Mouse (Mus musculus) embryonic facial prominence, embryonic 15.5 days (tissue): ENCODE measurements at regions not wholly inside any gene's neighbourhood (a gene's known extent, or its start where the extent isn't known, plus 50 kb on each side); places are given as distances from the start of the nearest gene placed in this dataset.

ENCODE experiments used
- ATAC-seq: fragments of 200-750 bp; cut with Nextera tagmentation; 2 replicates; pipeline ENCODE4 v1.8.0; 2017; ENCODE audit warnings: low read depth, moderate TSS enrichment; ENCODE audit not compliant: insufficient number of reproducible peaks, low FRiP score, low TSS enrichment
- H3K27ac ChIP-seq: fragments of 300-500 bp; sonication (generic); replicated peaks from 2 replicates; pipeline ENCODE4 v1.5.1; 2015; ENCODE audit warnings: mild to moderate bottlenecking, inconsistent platforms
- H3K27me3 ChIP-seq: fragments of 300-500 bp; sonication (generic); 2 replicates; pipeline ENCODE4 v1.6.1; 2015; ENCODE audit warnings: inconsistent platforms
- H3K36me3 ChIP-seq: fragments of 300-500 bp; sonication (generic); 2 replicates; pipeline ENCODE4 v1.6.1; 2015; ENCODE audit warnings: mild to moderate bottlenecking, inconsistent platforms
- H3K4me1 ChIP-seq: fragments of 300-500 bp; sonication (generic); 2 replicates; pipeline ENCODE4 v1.6.1; 2015; ENCODE audit warnings: inconsistent platforms
- H3K4me2 ChIP-seq: fragments of 300-500 bp; sonication (generic); replicated peaks from 2 replicates; pipeline ENCODE4 v1.6.1; 2015; ENCODE audit warnings: mild to moderate bottlenecking, inconsistent platforms
- H3K4me3 ChIP-seq: fragments of 300-500 bp; sonication (generic); replicated peaks from 2 replicates; pipeline ENCODE4 v1.5.1; 2015; ENCODE audit warnings: mild to moderate bottlenecking, inconsistent platforms
- H3K9ac ChIP-seq: fragments of 300-500 bp; sonication (generic); 2 replicates; pipeline ENCODE4 v1.6.1; 2015; ENCODE audit warnings: inconsistent platforms
- H3K9me3 ChIP-seq: fragments of 300-500 bp; sonication (generic); replicated peaks from 2 replicates; pipeline ENCODE4 v1.6.1; 2016; ENCODE audit warnings: inconsistent platforms
- WGBS: fragments of 180-500 bp; shearing (Covaris S2); methylation state at CpG from one replicate; pipeline ENCODE4 v1.1.7; 2015; 5-methylcytosine and 5-hydroxymethylcytosine counted together

DNA sequence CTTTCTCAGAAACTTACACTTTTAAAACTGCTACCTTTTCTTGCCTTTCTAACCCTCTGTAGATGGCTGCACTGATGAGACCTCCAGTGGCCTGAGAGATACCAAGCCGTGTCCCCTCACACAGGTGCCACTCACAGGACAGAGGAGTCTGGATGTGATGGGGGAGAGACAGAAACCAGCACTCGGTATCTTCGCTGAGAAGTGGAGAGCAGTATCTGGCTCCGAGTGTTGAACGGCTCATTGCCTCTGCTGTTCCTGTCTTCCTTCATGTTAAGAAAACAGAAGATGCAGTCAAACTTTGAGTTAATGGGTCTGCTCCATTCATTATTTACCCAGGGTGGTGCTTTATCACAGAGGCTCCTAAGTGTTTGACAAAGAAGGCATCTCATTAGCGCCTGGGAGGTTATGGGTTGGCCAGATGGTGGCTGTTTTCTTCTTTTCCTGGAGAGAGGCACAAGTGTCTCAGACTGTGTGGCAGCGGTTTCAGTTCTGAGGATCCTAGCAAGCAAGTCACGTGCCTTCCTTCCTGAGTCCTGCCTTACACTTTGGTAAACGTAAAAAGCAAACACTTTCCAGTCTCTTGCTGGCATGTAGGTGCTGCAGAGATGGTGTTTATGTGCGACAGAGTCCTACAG lies 248.6 kb downstream of the Sec16b start:
- no peak overlapping the region for H3K4me2 ChIP-seq
- 74% methylated on average over 10 of the region's 10 CpGs for WGBS
- no peaks in the 10 kb centered on the region for H3K27me3 ChIP-seq
- no peak overlapping the region for H3K4me3 ChIP-seq
- H3K9me3 ChIP-seq = no peaks in the 10 kb centered on the region
- H3K36me3 ChIP-seq = no peaks in the 10 kb centered on the region
- ATAC-seq = no peak
- H3K27ac ChIP-seq = no peak overlapping the region
- no peaks in the 10 kb centered on the region for H3K4me1 ChIP-seq
- H3K9ac ChIP-seq = no peak overlapping the region

DNA sequence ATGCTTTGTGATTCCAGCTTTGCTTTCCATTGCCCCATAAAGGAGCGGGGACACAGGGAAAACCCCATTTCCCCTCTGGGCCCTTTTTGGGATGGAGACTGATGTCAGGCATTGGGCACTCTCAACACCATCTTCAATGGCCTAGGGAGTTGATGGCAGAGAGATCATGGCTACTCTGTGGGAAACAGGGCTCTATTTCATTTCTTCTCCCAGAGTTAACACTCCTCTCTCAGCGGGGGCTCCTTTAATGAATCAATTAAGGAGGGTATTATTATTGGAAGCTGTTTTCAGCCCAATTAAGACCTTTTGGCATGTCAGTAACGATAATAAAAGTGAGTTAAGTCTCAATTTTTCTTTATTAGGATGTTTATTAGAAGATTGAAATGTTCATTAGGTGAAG lies 250.4 kb downstream of the Sec16b start:
- H3K27ac ChIP-seq = no peak overlapping the region
- WGBS = 82% methylated on average over 3 of the region's 3 CpGs
- no peaks in the 10 kb centered on the region for H3K36me3 ChIP-seq
- no peak overlapping the region for H3K4me2 ChIP-seq
- H3K4me3 ChIP-seq = no peak overlapping the region
- no peaks in the 10 kb centered on the region for H3K27me3 ChIP-seq
- no peaks in the 10 kb centered on the region for H3K4me1 ChIP-seq
- no peak for ATAC-seq
- no peaks in the 10 kb centered on the region for H3K9me3 ChIP-seq
- H3K9ac ChIP-seq = no peak overlapping the region

DNA sequence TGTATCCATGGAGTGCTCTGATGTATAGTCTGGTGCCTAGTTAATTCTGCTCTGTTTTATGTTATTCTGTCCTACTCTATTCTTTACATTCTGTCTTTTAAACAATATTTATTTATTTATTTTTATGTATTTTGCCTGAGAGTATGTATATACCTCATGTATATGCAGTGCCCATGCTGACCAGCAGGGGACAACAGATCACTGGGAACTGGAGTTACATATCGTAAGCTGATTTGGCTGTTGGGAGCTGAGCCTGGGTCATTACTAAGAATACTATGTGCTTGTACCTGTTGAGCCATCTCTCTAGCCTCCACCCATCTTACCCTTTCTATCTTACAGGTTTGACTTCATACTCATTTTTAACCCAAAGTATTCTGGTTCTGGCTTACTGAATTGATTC lies 251.8 kb downstream of the Sec16b start:
- H3K4me2 ChIP-seq = no peak overlapping the region
- no peaks in the 10 kb centered on the region for H3K9me3 ChIP-seq
- no peaks in the 10 kb centered on the region for H3K4me1 ChIP-seq
- H3K36me3 ChIP-seq = no peaks in the 10 kb centered on the region
- H3K9ac ChIP-seq = no peak overlapping the region
- H3K27me3 ChIP-seq = no peaks in the 10 kb centered on the region
- no peak overlapping the region for H3K27ac ChIP-seq
- 93% methylated on average over 1 of the region's 1 CpGs for WGBS
- no peak for ATAC-seq
- no peak overlapping the region for H3K4me3 ChIP-seq

DNA sequence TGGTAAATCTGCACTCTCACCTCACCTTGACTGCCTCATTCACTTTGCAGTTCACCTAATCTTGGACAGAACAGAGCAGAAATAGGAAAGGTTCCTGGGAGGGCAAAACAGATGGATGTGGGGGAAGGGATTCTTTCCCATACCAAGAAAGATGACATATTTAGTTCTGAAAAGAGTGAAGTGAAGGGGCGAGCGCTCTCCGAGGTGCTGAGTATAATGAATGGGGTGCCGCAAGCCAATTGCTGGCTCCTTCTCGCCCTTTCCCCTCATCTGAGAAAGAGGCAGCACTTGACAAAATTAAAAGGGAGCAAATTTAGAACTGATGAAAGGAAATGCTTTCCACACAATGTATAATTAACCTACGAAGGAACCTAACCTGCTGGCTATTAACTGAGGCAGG lies 261.7 kb downstream of the Sec16b start:
- WGBS = 35% methylated on average over 6 of the region's 6 CpGs
- Histone ChIP-seq H3K4me2 (no peak overlapping the region), H3K4me3 (no peak overlapping the region), H3K4me1 (no peaks in the 10 kb centered on the region), H3K9ac (no peak overlapping the region), H3K9me3 (no peaks in the 10 kb centered on the region), H3K36me3 (no peaks in the 10 kb centered on the region), H3K27ac (no peak overlapping the region), H3K27me3 (no peaks in the 10 kb centered on the region)
- ATAC-seq = no peak

DNA sequence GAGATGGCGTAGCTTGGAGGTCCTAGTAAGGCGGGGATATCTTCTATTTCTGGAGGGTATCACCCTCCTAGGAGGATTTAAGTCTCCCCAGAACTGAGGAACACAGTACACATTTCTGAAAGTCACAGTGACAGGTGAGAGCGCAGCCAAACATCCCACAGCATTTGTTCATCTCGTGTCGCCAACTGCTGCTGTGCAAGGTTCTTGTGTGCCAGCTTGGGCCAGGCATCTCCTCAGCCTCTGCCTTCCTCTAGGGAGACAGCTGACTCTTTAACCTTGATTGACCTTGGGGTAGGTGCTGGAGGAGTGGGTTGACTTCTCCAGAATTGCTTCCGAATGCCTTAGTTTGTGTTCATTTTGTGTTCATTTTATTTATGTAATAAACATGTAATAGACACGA lies 291.2 kb downstream of the Sec16b start:
- no peak overlapping the region for H3K9ac ChIP-seq
- no peak overlapping the region for H3K27ac ChIP-seq
- H3K9me3 ChIP-seq = no peaks in the 10 kb centered on the region
- 86% methylated on average over 7 of the region's 7 CpGs for WGBS
- no peak overlapping the region for H3K4me3 ChIP-seq
- no peaks in the 10 kb centered on the region for H3K4me1 ChIP-seq
- no peaks in the 10 kb centered on the region for H3K27me3 ChIP-seq
- no peaks in the 10 kb centered on the region for H3K36me3 ChIP-seq
- H3K4me2 ChIP-seq = no peak overlapping the region
- no peak for ATAC-seq

DNA sequence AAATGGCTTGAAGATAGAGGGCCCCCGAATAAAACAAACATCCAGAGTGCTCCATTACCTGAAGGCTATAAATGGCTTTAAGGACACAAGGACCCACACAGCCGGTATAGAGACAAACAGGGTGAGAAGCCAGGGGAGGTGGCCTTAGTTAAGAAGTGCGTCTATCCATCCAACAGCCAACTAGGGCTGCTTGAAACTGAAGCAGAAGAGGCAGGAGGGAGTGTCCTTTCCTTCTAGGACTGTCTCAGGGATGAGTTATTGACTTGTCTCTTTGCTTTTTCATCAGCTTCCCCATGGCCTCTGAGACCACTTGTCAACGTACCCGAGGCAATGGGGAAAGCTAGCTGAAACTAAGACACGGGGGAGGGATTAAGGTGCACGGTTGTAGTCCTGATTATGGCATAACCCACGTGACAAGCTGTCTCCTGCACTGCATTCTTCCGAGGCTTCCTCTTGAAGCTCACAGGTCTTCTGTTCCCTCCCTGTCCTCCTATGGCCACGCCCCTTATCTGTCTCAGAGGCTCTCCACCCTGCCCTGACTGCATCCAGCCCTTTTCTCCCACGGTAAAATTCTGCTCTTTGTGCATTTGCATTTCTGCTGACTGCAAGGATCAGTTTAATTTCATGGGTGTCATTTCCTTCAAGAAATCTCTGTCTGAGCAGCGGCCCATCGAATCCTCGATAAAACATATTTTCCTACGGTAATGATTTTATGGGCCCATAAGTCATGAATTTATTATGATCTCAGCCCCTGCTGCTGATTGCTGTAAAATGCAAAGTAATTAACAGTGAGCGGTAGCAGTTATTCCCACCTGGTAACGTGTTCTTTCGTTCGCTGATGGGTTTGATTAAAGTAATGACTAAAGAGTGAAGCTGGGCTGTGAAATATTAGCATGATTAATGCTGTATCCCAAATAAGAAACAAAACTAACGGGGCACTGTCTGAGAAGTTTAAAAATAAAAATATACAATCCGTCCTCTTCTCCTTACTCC lies 292.3 kb downstream of the Sec16b start:
- no peak overlapping the region for H3K4me3 ChIP-seq
- WGBS = 48% methylated on average over 21 of the region's 21 CpGs
- no peak overlapping the region for H3K9ac ChIP-seq
- no peaks in the 10 kb centered on the region for H3K4me1 ChIP-seq
- H3K9me3 ChIP-seq = no peaks in the 10 kb centered on the region
- H3K27me3 ChIP-seq = no peaks in the 10 kb centered on the region
- no peak overlapping the region for H3K27ac ChIP-seq
- no peaks in the 10 kb centered on the region for H3K36me3 ChIP-seq
- H3K4me2 ChIP-seq = no peak overlapping the region
- ATAC-seq = no peak

DNA sequence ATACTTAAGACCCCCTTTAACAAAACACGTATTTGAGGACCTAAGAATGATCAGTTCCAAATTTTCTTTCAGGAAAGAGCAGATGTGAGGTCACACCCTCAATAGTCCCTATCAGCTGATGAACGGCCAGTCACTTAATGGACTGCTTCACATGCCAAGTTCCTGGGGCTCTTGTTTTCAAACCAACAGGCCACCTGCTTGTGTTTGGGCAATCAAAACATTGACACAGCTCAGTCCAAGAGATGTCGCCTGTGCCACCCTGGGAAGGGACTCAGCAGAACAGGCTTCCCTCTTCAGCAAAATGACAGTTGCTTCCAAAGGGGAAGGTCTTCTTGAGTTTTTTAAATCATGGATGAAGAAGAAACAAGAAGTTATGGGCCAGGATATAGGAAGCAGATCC lies 294.6 kb downstream of the Sec16b start:
- no peaks in the 10 kb centered on the region for H3K36me3 ChIP-seq
- H3K4me1 ChIP-seq = no peaks in the 10 kb centered on the region
- no peak overlapping the region for H3K4me2 ChIP-seq
- 79% methylated on average over 3 of the region's 3 CpGs for WGBS
- no peak overlapping the region for H3K9ac ChIP-seq
- H3K27ac ChIP-seq = no peak overlapping the region
- no peak overlapping the region for H3K4me3 ChIP-seq
- no peaks in the 10 kb centered on the region for H3K27me3 ChIP-seq
- no peaks in the 10 kb centered on the region for H3K9me3 ChIP-seq
- ATAC-seq = no peak

DNA sequence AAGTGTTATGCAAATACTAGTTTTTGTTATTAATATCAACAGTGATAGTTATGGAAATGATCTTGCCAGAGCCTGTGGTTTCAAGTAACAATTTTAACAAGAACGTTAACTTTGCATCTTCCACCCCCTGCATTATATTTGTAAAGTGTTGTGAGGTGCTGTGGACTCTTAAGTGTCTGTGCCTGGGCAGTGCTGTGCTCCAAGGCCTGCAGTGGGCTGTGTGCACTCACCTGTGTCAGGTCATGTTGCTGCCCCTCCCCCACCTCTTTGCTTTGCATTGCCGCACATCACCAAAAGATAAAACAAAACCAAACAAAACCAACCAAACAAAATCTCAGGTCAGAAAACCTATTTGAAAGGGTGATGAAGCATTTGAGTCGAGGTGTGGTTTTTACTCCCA lies 297.7 kb downstream of the Sec16b start:
- H3K36me3 ChIP-seq = no peaks in the 10 kb centered on the region
- H3K4me1 ChIP-seq = no peaks in the 10 kb centered on the region
- H3K27ac ChIP-seq = no peak overlapping the region
- no peaks in the 10 kb centered on the region for H3K9me3 ChIP-seq
- no peak overlapping the region for H3K4me2 ChIP-seq
- no peaks in the 10 kb centered on the region for H3K27me3 ChIP-seq
- 70% methylated on average over 3 of the region's 3 CpGs for WGBS
- no peak overlapping the region for H3K9ac ChIP-seq
- ATAC-seq = no peak
- H3K4me3 ChIP-seq = no peak overlapping the region

DNA sequence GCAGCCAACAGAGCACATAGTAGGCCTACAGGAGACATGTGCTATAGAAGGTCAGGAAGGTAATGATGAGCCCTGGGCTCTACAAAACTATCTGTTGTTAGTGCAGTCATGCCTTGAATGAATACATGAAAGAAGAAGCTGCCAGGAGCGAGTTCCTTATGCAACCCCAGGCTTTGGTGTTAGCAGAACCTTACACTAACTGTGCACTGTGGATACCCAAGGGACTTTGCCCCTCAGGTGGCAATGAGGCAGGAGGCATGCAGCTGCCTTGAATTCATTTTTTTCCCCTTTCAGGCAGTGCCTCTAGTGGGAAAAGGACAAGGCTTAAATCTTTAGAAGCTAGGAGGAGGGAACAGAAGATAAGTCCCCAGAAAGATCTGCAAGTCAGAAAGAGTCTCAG lies 299.8 kb downstream of the Sec16b start:
- Histone ChIP-seq H3K27me3 (no peaks in the 10 kb centered on the region), H3K36me3 (no peaks in the 10 kb centered on the region), H3K4me3 (no peak overlapping the region), H3K4me2 (no peak overlapping the region), H3K9me3 (no peaks in the 10 kb centered on the region), H3K4me1 (no peaks in the 10 kb centered on the region), H3K9ac (no peak overlapping the region), H3K27ac (no peak overlapping the region)
- no peak for ATAC-seq
- 85% methylated on average over 1 of the region's 1 CpGs for WGBS

DNA sequence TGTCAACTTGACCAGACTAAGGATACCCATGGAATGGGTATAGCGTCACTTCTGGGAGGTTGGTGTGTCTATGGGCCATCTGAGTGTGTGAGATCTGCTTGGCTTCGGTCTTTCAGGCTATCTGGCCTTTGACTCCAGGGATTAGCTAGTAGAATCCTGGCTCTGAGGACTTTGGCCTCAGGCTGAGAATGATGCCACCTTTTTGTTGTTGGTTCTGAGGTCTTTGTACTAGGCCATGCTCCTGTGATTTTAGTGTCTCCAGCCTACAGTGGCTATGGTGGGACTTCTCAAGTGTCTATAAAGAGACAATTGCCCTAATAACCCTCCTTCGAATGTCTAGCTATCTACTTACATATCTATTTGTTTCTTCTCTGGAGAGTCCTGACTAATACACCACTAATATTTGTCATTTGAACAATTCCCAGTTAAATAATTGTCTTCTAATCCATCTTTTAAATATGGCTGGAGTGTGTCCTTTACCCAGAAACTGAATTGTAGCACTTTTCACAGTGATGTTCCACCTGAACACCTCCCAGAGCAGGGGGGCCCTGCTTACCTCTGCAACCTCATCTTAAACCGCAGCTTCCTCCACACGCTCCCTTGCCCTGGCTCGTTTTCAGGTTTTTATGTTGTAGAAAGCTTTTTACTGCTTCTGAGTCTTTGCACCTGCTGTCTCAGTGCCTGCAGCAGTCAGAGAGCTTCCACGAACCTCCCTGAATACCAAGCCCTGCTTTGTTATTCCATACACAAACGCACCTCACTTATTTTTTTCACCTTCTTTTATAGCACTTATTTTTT lies 303.3 kb downstream of the Sec16b start:
- no peak overlapping the region for H3K4me3 ChIP-seq
- no peaks in the 10 kb centered on the region for H3K9me3 ChIP-seq
- no peak for ATAC-seq
- no peaks in the 10 kb centered on the region for H3K27me3 ChIP-seq
- H3K27ac ChIP-seq = no peak overlapping the region
- H3K9ac ChIP-seq = no peak overlapping the region
- 65% methylated on average over 8 of the region's 8 CpGs for WGBS
- H3K36me3 ChIP-seq = no peaks in the 10 kb centered on the region
- no peak overlapping the region for H3K4me2 ChIP-seq
- H3K4me1 ChIP-seq = no peaks in the 10 kb centered on the region

DNA sequence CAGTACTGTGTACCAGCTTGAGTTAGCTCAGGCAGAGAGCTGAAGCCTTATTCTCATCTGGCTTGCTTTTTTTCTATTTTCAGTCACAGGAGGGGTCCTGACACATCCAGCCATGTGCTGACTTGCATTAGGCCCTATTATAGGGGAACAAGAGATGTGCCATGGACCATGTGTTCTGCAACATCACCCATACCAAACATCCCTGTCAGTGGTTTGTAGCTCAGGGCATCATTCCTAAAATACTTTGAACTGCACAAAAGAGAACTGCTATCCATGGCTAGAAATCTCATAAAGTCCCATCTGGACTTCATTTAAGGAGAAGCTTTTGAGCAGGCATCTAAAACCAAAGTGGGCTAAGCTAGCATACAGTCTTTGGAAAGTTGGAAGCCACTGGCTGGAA lies 304.1 kb downstream of the Sec16b start:
- no peak for ATAC-seq

More for the DNA sequence above, 304.1 kb downstream of the Sec16b start:
- H3K27ac ChIP-seq = no peak overlapping the region
- H3K9me3 ChIP-seq = no peaks in the 10 kb centered on the region
- no peaks in the 10 kb centered on the region for H3K4me1 ChIP-seq
- no peak overlapping the region for H3K4me2 ChIP-seq
- H3K36me3 ChIP-seq = no peaks in the 10 kb centered on the region
- no peaks in the 10 kb centered on the region for H3K27me3 ChIP-seq
- no peak overlapping the region for H3K9ac ChIP-seq
- H3K4me3 ChIP-seq = no peak overlapping the region
